Mouse (Mus musculus) spleen, adult 2 months (tissue): Measurements from ENCODE around the gene Rpl4.

Source experiments
- CTCF ChIP-seq: fragments of 200-500 bp; IDR thresholded peaks from 2 replicates; pipeline ENCODE4 v1.5.1; 2011; ENCODE audit warnings: mild to moderate bottlenecking, inconsistent platforms; ENCODE audit not compliant: insufficient read depth, insufficient read length, insufficient replicate concordance; ENCODE audit errors: extremely low read depth
- POLR2A ChIP-seq: fragments of 200-500 bp; IDR thresholded peaks from 2 replicates; pipeline ENCODE4 v1.6.1; 2011; ENCODE audit warnings: low read depth, low read length, inconsistent platforms

- TF ChIP-seq POLR2A (no peak), CTCF (no peak)
Observed at GRCm38 (mm10) chr9:64221480-64221879, 48.3 kb downstream of the Rpl4 start.
